Mouse (Mus musculus): ENCODE measurements around the gene Fam69a. TPM values are rescaled to one million over a fixed set of nuclear protein-coding genes. Genes with fewer than 3 reads are reported as not detected.

Fam69a gene
- polyA plus RNA-seq, 1 experiment from 2014 or later, result 22.7 TPM

- Histone ChIP-seq H3K27ac (no peak overlapping the region), H3K27me3 (no peaks in the 10 kb centered on the region), H3K9ac (no peak overlapping the region), H3K4me3 (no peak overlapping the region), H3K36me3 (no peaks in the 10 kb centered on the region), H3K4me2 (no peak overlapping the region), H3K9me3 (no peaks in the 10 kb centered on the region), H3K4me1 (peaks cover 14% of the 10 kb centered on the region)
- WGBS, result 52% methylated on average over 2 of the region's 2 CpGs
- ATAC-seq (ENCODE audit: borderline replicate concordance, extremely low read depth, low FRiP score, low TSS enrichment), result no peak
Observed at GRCm38 (mm10) chr5:107964031-107964758, 22.7 kb downstream of the Fam69a start.

GRCm38 (mm10) chr5:107961438-107962251 is 25.2 kb downstream of the Fam69a start:
- peak; percentile 42; the same call in 1 of the 2 replicates for ATAC-seq (ENCODE audit: borderline replicate concordance, extremely low read depth, low FRiP score, low TSS enrichment)
- peaks cover 14% of the 10 kb centered on the region for H3K4me1 ChIP-seq
- no peaks in the 10 kb centered on the region for H3K9me3 ChIP-seq
- H3K9ac ChIP-seq, result no peak overlapping the region
- no peaks in the 10 kb centered on the region for H3K36me3 ChIP-seq
- WGBS, result 36% methylated on average over 16 of the region's 16 CpGs
- H3K4me3 ChIP-seq, result no peak overlapping the region
- no peak overlapping the region for H3K27ac ChIP-seq
- H3K27me3 ChIP-seq, result no peaks in the 10 kb centered on the region
- H3K4me2 ChIP-seq, result peak overlapping the region; percentile 40

GRCm38 (mm10) chr5:107960532-107961202 is 26.2 kb downstream of the Fam69a start:
- Histone ChIP-seq H3K27me3 (no peaks in the 10 kb centered on the region), H3K4me1 (peaks cover 14% of the 10 kb centered on the region), H3K4me2 (peak overlapping the region; percentile 40), H3K4me3 (0 out of 2 replicates have a peak overlapping the region, but pooled peaks have one; percentile 1), H3K27ac (no peak overlapping the region), H3K36me3 (no peaks in the 10 kb centered on the region), H3K9ac (no peak overlapping the region), H3K9me3 (no peaks in the 10 kb centered on the region)
- 0 out of 2 replicates have a peak, but pooled peaks have one; percentile 8 for ATAC-seq (ENCODE audit: borderline replicate concordance, extremely low read depth, low FRiP score, low TSS enrichment)
- 41% methylated on average over 14 of the region's 14 CpGs for WGBS

GRCm38 (mm10) chr5:107959624-107960300 is 27.1 kb downstream of the Fam69a start:
- Histone ChIP-seq H3K4me2 (no peak overlapping the region), H3K9ac (no peak overlapping the region), H3K4me3 (no peak overlapping the region), H3K27me3 (no peaks in the 10 kb centered on the region), H3K36me3 (no peaks in the 10 kb centered on the region), H3K27ac (no peak overlapping the region), H3K4me1 (peaks cover 14% of the 10 kb centered on the region), H3K9me3 (no peaks in the 10 kb centered on the region)
- ATAC-seq (ENCODE audit: borderline replicate concordance, extremely low read depth, low FRiP score, low TSS enrichment), result no peak
- WGBS, result 74% methylated on average over 8 of the region's 8 CpGs

- H3K27ac ChIP-seq, result no peak overlapping the region
- ATAC-seq (ENCODE audit: borderline replicate concordance, extremely low read depth, low FRiP score, low TSS enrichment), result no peak
Observed at GRCm38 (mm10) chr5:107950643-107951042, 36.2 kb downstream of the Fam69a start.

GRCm38 (mm10) chr5:107949607-107950006 is 37.3 kb downstream of the Fam69a start:
- no peak overlapping the region for H3K9ac ChIP-seq
- H3K4me2 ChIP-seq, result no peak overlapping the region
- peaks cover 12% of the 10 kb centered on the region for H3K4me1 ChIP-seq
- no peak overlapping the region for H3K27ac ChIP-seq
- WGBS, result 77% methylated on average over 3 of the region's 3 CpGs
- H3K9me3 ChIP-seq, result no peaks in the 10 kb centered on the region
- no peak overlapping the region for H3K4me3 ChIP-seq
- H3K36me3 ChIP-seq, result no peaks in the 10 kb centered on the region
- ATAC-seq (ENCODE audit: borderline replicate concordance, extremely low read depth, low FRiP score, low TSS enrichment), result no peak
- no peaks in the 10 kb centered on the region for H3K27me3 ChIP-seq

More at GRCm38 (mm10) chr5:107950643-107951042, 36.2 kb downstream of the Fam69a start:
- H3K9ac ChIP-seq, result no peak overlapping the region
- H3K4me2 ChIP-seq, result no peak overlapping the region
- H3K9me3 ChIP-seq, result no peaks in the 10 kb centered on the region
- 65% methylated on average over 5 of the region's 5 CpGs for WGBS
- no peak overlapping the region for H3K4me3 ChIP-seq
- H3K36me3 ChIP-seq, result no peaks in the 10 kb centered on the region
- peaks cover 12% of the 10 kb centered on the region for H3K4me1 ChIP-seq
- no peaks in the 10 kb centered on the region for H3K27me3 ChIP-seq

- no peaks in the 10 kb centered on the region for H3K9me3 ChIP-seq
- H3K36me3 ChIP-seq, result no peaks in the 10 kb centered on the region
- H3K27me3 ChIP-seq, result no peaks in the 10 kb centered on the region
- peaks cover 12% of the 10 kb centered on the region for H3K4me1 ChIP-seq
- no peak for ATAC-seq (ENCODE audit: borderline replicate concordance, extremely low read depth, low FRiP score, low TSS enrichment)
- 61% methylated on average over 1 of the region's 1 CpGs for WGBS
- H3K27ac ChIP-seq, result no peak overlapping the region
- H3K4me2 ChIP-seq, result no peak overlapping the region
- no peak overlapping the region for H3K4me3 ChIP-seq
- no peak overlapping the region for H3K9ac ChIP-seq
Observed at GRCm38 (mm10) chr5:107948899-107949298, 38.0 kb downstream of the Fam69a start.

GRCm38 (mm10) chr5:107947548-107947947 is 39.3 kb downstream of the Fam69a start:
- Histone ChIP-seq H3K4me1 (peaks cover 12% of the 10 kb centered on the region), H3K4me3 (no peak overlapping the region), H3K9me3 (no peaks in the 10 kb centered on the region), H3K27ac (peak overlapping the region; percentile 42), H3K27me3 (no peaks in the 10 kb centered on the region), H3K4me2 (no peak overlapping the region), H3K9ac (no peak overlapping the region), H3K36me3 (no peaks in the 10 kb centered on the region)
- 44% methylated on average over 2 of the region's 2 CpGs for WGBS
- peak; percentile 66 for ATAC-seq (ENCODE audit: borderline replicate concordance, extremely low read depth, low FRiP score, low TSS enrichment)

GRCm38 (mm10) chr5:107946475-107946874 is 40.4 kb downstream of the Fam69a start:
- no peaks in the 10 kb centered on the region for H3K27me3 ChIP-seq
- no peak overlapping the region for H3K9ac ChIP-seq
- no peak overlapping the region for H3K4me3 ChIP-seq
- H3K9me3 ChIP-seq, result no peaks in the 10 kb centered on the region
- no peaks in the 10 kb centered on the region for H3K36me3 ChIP-seq
- peaks cover 20% of the 10 kb centered on the region for H3K4me1 ChIP-seq
- no peak for ATAC-seq (ENCODE audit: borderline replicate concordance, extremely low read depth, low FRiP score, low TSS enrichment)
- H3K4me2 ChIP-seq, result no peak overlapping the region
- WGBS, result 92% methylated on average over 1 of the region's 1 CpGs
- H3K27ac ChIP-seq, result no peak overlapping the region

- peaks cover 20% of the 10 kb centered on the region for H3K4me1 ChIP-seq
- ATAC-seq (ENCODE audit: borderline replicate concordance, extremely low read depth, low FRiP score, low TSS enrichment), result no peak
- 0 out of 2 replicates have a peak overlapping the region, but pooled peaks have one; percentile 24 for H3K27ac ChIP-seq
- no peak overlapping the region for H3K9ac ChIP-seq
- no peaks in the 10 kb centered on the region for H3K36me3 ChIP-seq
- H3K4me2 ChIP-seq, result no peak overlapping the region
- no peaks in the 10 kb centered on the region for H3K27me3 ChIP-seq
- 65% methylated on average over 6 of the region's 6 CpGs for WGBS
- H3K9me3 ChIP-seq, result no peaks in the 10 kb centered on the region
- H3K4me3 ChIP-seq, result no peak overlapping the region
Observed at GRCm38 (mm10) chr5:107943526-107943925, 43.4 kb downstream of the Fam69a start.

- no peak overlapping the region for H3K27ac ChIP-seq
- H3K4me3 ChIP-seq, result no peak overlapping the region
- ATAC-seq (ENCODE audit: borderline replicate concordance, extremely low read depth, low FRiP score, low TSS enrichment), result no peak
Observed at GRCm38 (mm10) chr5:107942941-107943340, 43.9 kb downstream of the Fam69a start.

More at GRCm38 (mm10) chr5:107942941-107943340, 43.9 kb downstream of the Fam69a start:
- Histone ChIP-seq H3K9me3 (no peaks in the 10 kb centered on the region), H3K4me2 (no peak overlapping the region), H3K9ac (no peak overlapping the region), H3K36me3 (no peaks in the 10 kb centered on the region), H3K27me3 (no peaks in the 10 kb centered on the region), H3K4me1 (peaks cover 20% of the 10 kb centered on the region)
- WGBS, result 72% methylated on average over 1 of the region's 1 CpGs

All from lung, embryonic 15.5 days (tissue).